Mouse (Mus musculus) layer of hippocampus, adult 11-12 months (tissue): ENCODE results near the gene BC030870.

Experiments used
- DNase-seq: peaks from one replicate; pipeline ENCODE4 v3.0.0; 2022; ENCODE audit warnings: low spot score

The BC030870 gene

DNA sequence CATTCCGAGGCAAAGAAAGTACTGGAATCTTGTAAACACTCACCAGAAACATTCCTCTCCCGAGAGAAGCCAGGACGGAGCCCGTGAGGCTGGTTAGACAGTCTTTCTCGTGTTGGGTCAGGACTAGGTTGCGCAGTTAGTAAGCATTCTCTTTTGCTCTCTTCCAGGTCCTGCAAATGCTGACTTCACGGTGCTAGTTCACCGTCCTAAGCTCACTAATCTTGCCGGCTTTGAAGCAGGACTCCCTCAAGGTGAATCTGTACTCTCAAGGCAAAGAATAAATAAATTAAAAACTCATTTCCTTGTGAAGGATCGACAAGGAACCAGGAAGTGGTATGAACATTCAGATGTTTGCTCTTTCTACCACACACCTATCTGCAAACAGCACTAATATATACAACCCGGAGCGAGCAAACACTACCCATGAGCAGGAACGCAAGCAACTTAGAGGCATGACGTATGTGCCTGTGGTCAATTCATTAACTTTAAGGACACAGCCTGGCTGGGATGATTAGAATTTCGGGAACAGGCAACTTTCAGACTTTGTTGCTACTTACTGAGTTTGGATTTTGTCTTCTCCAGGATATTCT lies at the start of gene BC030870:
Gene BC030870 (minus strand): TSS at position 365 of the 590 bp plus-strand sequence.
- no peak for DNase-seq

- no peak for DNase-seq
Measured at GRCm38 (mm10) chr8:65174746-65175476, 45.5 kb upstream of the BC030870 start.

- no peak for DNase-seq
Measured at GRCm38 (mm10) chr8:65169184-65169583, 39.8 kb upstream of the BC030870 start.

GRCm38 (mm10) chr8:65160676-65161075 lies 31.3 kb upstream of the BC030870 start:
- peak; percentile 64 for DNase-seq

GRCm38 (mm10) chr8:65159096-65159748 lies 29.9 kb upstream of the BC030870 start:
- DNase-seq = peak; percentile 38

- DNase-seq = no peak
Measured at GRCm38 (mm10) chr8:65157901-65158300, 28.5 kb upstream of the BC030870 start.

DNA sequence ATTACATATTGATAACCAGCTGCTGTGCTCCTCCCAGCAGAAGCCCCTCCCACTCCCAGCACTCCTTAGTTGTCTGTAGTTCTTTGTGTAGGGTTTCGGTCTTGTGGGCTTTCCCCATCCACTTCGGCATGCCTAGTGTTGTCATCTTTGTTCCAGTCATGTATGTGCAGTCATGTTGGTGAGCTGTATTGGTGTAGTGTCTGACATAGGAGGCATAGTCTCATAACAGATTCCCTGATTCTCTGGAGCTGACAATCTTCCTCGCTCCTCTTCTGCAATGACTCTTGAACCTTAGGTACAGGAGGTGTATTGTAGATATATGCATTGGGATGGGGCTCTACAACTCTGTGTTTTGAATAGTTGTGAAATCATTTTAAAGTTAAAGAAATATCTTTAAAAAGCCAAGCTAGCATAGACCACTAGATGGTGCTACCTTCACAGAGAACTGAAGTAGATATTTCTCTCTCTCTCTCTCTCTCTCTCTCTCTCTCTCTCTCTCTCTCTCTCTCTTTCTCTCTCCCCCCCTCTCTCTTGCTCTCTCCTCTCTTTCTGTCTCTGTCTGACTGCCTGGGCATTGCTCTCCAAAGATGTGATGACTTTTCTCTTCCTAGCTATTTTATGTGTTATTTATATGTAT lies 9.6 kb upstream of the BC030870 start:
- no peak for DNase-seq

DNA sequence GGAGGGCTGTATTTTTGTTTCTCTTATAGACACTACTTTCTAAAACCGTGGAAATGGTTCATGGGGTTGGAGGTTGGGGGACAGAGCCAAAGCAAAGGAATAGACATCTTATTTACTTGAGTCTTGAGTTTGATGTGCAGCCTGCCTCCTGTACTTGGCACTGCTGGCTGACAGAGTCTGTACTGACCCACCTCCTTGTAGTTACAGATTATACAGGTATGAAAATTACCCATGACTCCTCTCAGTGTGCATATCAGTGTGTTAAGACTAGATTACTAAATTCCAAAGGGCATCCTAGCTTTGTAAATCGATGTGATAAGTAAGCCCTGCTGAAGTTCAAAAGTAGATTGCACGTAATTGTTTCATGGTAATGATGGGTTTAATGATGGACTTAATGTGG lies 2.9 kb downstream of the BC030870 start:
- no peak for DNase-seq

DNA sequence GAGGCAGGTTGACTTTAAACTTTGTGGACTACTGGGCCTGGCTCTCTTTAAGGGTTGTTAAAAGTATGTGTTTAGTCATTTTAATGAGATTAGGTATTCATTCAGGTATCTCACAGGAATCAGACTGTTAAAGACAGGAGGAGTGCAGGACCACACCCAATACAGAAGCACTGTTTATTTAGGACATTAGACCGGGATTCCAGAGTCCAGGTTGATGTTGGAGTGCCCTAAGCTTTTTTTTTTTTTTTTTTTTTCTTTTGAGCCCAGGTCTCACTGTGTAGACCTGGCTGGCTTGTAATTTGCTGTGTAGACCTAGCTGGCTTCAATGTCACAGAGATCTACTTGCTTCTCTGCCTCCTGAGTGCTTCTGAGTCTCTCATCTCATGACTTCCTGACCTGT lies 3.3 kb downstream of the BC030870 start:
- DNase-seq = no peak

DNA sequence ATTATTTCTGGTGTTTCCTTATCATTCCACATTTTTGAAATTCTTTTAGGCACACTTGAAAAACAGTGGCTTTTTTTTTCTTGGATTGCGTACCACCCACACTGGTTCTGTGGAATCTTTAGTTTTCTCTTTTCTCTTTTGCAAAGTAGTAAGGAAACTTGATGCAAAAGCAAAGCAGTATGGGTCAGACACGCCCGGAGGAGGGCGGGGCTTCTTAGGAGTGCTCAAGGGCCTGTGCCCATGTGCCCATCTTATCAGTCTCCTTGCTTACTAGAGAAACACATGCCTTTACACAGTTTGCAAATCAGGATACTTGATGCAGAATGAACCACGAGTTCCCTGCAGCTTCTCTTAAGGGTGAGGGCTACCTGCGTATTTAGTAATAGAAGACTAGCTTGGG lies 17.3 kb downstream of the BC030870 start:
- DNase-seq = no peak

DNA sequence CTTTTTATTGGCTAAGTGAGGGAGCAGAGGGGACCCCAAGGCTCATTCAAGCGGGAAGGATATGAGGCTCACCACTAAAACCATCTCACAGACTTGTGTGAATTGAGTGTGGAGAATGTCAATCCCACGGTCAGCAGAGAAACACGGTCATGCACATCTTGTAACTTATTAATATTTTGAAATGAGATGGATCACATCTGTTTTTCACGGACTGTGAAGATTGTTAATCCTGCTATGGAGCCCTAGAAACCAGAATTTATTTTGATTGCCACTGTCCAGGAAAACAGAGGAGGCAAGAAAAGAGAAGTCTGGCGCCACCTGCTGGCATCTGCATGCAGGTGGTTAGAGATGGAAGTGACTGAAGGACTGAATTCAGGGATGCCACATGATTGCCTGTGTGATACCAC lies 19.1 kb downstream of the BC030870 start:
- DNase-seq = peak; percentile 79

DNA sequence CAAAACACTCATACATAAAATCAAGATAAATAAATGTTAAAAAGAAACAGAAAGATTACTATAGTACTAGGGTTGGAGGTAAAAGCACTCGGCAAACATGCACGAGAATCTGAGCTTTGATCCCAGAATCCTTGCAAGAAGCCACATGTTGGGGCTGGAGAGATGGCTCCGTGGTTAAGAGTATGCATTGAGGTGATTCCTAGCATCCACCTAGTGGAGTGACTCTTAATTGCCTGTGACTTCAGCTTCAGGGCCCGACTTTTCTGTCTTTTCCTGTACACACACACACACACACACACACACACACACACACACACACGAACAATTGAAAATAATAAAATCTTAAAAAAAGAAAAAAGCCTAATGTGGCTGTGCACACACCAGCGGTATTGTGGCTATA lies 20.4 kb downstream of the BC030870 start:
- DNase-seq = no peak

- DNase-seq = no peak
Measured at GRCm38 (mm10) chr8:65107936-65108718, 21.2 kb downstream of the BC030870 start.

DNA sequence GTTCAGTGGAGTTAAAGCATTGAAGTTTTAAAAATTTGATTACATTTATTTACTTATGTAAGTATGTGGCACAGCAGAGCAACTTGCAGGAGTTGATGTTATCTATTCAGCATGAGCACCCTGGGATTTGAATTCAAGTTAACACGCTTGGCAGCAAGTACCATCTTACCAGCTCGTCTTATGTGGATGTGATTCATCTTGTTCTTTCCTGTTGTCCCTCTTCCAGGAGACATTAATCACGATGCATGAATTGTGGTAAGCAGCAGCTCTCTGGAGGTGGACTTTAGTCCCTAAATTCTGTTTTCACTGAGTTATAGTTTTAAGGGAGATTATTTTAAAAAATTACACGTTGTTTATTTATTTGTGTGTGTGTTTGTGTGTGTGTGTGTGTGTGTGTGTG lies 25.3 kb downstream of the BC030870 start:
- DNase-seq = no peak

- DNase-seq = no peak
Measured at GRCm38 (mm10) chr8:65103632-65104031, 25.7 kb downstream of the BC030870 start.

- no peak for DNase-seq
Measured at GRCm38 (mm10) chr8:65099735-65100134, 29.6 kb downstream of the BC030870 start.

- no peak for DNase-seq
Measured at GRCm38 (mm10) chr8:65097760-65098415, 31.5 kb downstream of the BC030870 start.

DNA sequence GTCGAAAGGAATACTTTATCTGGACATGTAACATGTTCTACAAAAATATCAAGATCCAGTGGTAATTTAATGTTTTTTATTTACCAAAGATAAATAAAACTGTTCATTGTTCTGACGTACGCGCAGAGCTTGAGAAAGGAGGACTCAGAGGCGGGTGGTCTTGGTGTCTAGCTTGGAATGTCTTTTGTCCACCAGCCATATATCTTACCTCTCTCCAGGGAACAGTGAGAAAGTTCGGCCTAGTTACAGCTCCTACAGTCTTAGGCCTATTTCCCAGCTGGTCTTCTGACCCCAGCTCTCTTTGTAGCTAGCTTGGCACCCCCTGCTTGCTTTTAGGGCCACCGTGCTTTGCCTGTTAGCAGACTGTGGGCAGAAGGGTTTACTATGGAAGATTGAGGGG lies 39.6 kb downstream of the BC030870 start:
- no peak for DNase-seq

GRCm38 (mm10) chr8:65088120-65088519 lies 41.2 kb downstream of the BC030870 start:
- no peak for DNase-seq

DNA sequence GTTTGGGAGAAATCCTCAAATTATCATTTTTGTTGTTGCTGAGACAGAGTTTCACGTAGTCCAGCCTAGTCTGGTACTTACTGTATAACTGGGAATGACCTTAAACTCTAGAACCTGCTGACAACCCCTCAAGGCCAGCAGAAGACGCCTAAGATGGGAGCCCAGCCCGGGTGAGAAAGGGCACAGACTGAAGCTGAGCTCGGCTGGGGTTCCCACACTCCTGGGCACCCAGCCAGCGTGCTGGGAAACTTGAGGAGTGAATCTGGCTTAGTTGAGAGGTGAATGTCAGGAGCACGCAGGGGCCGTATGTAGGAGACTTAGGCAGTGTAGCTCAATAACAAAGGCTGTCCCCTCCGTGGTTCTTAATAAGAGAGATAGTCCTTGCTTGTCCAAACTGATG lies 41.7 kb downstream of the BC030870 start:
- no peak for DNase-seq

- DNase-seq = no peak
Measured at GRCm38 (mm10) chr8:65085680-65086079, 43.7 kb downstream of the BC030870 start.

GRCm38 (mm10) chr8:65080731-65081130 lies 48.6 kb downstream of the BC030870 start:
- no peak for DNase-seq
